Mouse (Mus musculus) thymus, postnatal 10 days (tissue): ENCODE results near the gene Hes6.

Experiments used
- DNase-seq, 2 experiments: peaks; one replicate each; pipeline ENCODE4 v3.0.0; 2021; ENCODE audit warnings: low spot score in 2 of 2

Hes6 gene

DNA sequence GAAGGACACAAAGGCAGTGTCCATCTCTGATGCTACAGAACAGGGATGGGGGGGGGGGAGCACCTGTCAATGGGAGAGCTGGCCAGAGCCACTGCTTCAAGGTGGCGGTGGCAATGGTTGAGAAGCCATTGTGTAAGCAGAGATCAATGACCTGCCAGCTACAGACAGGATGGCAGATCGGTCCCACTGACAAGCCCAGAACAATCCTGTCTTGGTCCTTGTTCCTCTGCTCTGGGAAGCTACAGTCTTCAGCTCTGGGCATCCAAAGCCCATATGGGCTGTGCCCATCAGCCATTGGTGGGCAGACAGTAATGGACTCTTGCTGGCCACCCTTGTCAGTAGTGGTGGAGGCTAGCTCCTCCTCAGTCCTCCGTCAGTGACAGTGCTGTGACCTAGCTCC lies 28.0 kb upstream of the Hes6 start:
- no peak for DNase-seq

DNA sequence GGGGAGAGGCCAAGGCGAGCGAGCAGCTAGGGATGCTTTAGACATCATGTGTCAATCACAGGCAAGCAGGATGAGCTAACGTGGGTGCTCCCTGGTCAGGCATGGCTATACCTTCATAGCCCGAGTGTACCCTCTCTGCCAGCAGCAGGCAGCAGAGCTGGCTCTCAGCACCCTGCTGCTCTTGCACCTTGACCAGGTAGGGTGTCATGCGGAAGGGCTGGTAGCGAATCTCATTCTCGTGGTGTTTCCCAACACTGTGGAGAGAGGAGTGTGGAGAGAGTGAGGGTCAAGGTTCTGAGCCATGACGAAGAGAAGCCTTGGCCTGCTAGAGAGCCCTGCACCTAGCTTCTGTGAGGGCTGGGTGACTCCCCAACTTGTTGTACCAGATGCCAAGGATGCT lies 25.9 kb upstream of the Hes6 start:
- DNase-seq, result no peak

DNA sequence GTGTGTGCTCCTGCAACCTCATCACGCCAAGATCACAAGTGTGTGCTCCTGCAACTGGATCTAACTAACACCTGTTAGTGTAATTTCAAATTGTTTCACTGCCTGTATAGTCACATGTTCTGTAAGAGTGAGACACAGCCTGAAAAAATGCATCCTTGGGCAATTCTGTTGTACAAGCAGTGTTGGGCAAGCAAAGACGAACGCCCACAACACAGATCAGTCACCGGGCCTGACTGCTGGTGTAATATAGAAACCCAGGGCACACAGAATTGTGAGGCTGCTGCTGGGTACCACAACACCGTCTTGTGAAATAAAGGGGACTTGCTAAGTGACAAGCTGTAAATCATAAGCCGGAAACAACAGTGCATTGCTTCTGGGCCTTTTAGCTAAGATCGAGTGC lies 23.7 kb upstream of the Hes6 start:
- DNase-seq, result no peak

DNA sequence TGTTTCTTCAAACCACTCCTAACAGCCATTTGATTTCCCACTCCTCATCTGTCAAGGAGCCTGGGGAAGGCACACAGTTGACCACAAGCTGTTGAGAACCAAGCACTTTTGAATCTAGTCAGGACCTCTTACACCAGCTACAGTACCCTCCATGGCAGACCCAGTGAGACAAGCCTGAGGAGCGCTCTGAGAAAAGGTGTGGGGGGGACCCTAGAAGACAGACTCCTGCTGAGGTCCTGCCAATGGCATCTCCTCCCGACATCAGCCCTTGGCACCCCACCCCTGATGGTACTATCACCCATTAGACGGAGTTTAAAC lies 23.2 kb upstream of the Hes6 start:
- DNase-seq, result no peak

DNA sequence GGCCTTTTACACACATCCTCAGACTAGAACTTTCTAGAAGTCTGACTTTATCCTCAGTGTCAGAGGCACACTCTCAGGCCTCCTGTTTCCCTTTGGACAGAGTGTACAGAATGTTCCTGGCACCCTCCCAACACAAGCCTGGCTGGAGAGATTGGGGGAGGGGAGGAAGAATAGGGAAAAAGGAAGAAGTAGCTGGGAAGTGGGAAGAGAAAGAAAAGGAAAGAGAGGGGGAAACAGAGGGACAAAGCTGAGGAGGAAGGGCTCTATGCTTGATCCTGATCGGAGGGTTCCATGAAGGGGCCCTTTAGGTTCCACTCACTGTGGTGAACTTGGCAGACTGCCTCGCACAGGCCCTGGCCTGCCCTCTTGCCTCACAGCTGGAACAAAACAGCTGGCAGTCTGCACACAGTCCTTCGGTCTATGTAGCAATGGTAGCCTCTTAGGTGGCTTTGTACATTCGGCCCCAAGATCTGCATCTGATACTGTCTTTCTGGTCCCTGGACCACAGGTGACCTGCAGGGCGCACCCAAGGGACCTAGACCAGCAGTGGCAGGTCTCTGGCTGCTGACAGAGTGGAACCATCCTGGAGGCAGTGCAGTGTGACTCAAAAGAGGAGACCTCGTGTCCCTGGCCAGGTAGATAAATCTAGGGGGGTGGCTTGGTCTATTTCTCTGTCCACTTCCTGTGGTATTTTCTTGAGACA lies 22.7 kb upstream of the Hes6 start:
- no peak for DNase-seq

DNA sequence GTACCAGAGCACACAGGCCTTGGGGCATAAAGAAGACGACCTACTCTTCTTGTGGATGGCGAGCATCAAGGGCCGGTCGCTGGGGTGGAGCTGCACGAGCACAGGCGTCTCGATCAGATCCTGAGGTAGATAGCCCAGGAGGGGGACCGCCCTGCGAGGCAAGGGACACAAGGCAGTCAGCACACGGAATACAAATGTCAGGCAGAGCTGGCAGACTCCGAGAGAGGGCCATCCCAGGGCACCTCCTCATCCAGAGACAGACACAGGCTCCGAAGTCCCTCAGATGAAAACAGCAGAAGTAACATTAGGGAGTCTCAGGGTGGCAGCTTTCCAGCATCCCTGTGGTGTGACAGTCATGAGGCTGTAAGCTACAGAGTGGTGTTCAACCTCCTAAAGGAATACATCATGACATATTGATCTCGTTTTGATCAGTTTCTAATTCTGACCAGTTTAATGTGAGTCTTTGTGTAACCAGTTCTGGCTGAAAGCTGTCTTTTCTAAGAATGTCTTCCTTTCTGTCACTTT lies 21.8 kb upstream of the Hes6 start:
- no peak for DNase-seq

DNA sequence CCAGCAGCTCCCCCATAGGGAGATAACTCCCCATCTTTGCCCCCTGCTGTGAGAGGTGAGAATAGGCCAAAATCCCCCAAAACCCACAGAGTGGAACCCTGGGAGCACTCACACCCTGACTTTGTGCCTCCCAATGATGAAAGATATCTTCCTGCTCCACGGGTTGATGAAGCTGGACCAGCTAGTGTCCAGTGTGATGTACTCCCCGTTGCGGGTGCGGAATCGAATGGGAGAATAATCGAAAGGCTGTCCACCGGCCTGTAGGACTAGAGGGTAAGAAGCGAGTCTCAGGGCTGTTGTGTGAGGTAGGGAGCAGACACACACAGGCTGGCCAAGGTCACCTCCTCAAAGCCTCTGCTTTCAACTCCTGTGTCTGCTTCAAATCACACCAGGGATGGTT lies 21.1 kb upstream of the Hes6 start:
- no peak for DNase-seq

DNA sequence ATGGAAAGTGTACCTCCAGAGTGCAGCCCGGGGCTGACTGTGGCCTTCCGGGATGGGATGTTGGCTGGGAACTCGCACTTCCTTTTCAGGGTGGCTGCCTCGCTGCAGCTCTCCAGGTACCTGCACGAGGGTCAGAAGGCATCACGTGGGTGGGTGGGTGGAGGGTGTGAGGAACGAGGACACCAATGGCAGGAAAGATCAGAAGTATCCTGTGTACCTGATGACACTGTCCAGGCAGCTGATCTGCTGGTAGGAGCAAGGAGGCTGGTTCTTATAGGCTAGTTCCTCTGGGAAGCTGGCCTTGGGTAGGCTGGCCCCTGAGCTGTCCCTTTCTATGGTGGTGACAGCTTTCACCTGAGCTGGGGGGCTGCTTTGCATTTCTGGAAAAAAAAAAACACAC lies 16.9 kb upstream of the Hes6 start:
- no peak for DNase-seq

DNA sequence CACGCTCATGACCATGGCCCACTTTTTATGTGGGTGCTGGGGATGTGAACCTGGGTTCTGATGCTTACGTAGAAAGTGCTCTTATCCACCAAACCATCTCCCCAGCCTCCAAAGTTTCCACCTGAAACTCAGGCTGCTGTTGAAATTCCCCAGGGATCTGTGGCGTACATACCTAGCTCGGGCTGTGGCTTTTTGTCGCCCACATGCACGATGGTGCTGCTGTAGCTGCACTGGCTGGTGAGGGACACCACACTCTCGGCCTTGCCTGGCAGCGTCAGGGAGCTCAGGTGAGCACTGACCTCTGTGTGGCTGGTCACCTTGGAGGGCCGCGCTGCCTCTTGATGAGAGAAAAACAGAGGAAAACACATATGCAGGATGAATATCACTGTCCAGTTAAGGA lies 15.4 kb upstream of the Hes6 start:
- no peak for DNase-seq

DNA sequence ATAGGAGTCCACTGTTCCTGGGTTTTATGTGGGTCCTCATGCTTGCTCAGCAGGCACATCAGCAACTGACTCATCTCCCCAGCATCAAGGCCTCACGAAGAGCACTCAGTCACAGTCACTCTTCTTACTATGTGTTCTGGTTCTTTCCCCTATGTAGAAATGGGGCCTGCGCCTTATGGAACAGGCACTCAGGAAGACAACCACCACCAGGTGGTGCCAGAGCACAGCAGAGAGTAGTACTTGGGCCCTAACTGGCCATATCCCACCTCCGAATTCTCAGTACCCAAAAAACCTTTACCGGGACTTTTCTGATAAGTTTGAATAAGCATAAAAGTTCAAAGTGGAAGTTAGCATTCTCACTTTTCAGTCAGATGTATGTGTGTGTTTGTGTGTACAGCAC lies 14.8 kb upstream of the Hes6 start:
- DNase-seq, result peak; percentile 58 to 84

DNA sequence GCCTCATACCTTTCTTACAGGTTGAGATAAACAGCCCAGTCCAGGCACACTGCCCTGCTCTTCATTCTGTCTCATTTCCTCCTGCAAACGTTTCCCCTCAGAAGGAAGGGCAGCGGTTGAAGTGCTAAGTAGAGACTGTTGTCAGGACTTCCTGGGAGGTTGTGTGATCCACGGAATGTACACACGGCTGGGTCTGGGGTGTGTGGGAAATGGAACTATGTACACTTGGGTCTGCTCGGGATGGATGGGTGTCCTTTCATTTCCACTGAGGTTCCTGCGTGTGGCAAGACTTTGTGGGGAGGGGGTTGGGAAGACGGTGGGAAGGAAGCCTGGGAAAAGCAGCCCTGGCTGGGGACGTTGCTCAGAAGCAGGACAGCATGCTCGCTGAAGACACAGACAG lies 12.6 kb upstream of the Hes6 start:
- DNase-seq, result no peak

DNA sequence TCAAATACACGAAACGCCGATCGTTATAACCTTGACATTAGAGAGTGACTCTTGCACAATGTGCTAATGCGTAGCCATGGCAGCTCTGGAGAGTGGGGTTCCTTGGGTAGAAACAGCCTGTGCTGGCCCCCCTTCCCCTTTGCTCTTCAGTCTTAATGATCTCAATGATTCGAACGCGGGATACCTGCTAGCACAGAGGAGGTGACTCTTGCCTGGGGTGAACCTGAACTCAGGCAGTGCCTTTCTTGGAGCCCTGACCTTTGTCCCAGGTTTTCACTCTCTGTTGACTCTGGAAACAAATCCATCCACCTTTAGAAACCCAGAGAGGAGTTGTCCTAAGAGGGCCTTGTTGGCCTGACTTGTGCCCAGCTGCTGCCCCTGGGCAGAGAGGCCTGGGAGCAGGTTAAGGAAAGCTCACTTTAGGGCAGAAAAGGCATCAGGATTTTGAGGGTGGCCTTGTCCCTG lies 6.8 kb upstream of the Hes6 start:
- no peak for DNase-seq

DNA sequence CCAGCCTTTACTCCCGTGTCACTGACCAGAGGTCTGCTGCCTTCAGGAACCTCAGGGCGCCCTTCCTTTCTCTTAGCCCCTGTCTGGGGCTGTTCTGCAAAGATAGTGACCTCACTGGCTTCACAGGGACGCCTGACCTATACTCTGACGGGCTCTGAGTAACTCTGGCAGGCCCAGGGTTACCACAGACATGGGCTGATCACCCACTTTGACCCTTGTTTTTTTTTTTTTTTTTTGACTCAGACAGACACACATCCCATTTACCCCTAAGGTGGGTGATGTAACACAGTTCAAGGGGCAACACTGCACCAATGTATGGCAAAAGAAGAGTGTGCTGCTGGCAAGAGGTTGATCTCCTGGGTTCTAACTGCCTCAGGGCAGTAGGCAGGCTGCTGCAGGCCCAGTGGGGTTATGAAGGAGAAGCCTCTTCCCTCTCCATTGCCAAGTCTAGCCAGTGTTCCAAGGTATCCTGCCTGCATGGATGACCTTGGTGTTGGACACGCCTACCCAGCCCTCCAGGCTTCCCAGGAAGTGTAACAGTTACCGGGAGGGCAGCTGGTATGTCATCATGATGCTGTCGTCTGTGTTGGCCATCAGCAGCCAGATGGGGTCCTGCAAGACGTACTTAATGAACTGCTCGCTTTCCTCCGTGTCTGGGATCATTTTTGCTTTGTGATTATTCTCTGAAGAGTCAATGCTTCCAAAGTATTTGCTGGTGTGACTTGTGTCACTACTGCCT lies 6.2 kb upstream of the Hes6 start:
- DNase-seq, result no peak

DNA sequence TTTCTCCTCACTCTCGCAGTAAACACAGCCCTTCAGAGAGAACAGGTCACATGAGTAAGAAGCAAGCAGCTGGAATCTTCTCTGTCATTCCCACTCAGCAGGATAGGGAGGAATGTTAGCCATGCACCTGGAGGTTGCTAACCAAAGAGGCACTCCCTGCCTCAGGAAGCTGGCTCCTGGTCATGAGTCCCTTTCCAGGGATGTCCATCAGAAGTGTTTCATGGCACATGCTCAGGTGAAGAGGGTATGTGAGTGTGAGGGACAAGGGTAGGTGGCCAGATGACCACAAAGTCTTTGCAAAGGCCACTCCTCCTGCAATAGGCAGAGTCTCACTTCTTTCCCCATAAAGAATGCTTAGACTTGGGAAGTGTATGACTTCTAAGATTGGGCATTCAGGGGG lies 4.2 kb upstream of the Hes6 start:
- DNase-seq, result no peak

DNA sequence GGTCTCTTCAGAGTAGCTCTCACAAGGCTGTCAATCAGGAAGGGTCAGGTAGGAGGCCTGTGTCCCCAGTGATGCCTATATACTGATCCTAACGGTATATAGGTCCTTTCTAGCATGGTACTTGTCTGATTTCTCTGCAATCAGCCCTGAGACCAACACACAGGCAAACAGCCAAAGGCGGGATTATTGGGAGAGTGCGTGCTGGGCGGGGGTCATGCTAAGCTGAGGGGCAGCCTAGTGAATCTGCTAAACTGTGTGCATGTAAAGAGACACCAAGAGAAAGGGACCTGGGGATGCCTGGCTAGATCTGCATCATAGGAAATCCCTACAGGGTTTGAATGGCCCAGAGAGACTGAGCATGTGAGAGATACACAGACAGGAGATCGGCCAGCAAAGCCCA lies 1.5 kb upstream of the Hes6 start:
- no peak for DNase-seq

DNA sequence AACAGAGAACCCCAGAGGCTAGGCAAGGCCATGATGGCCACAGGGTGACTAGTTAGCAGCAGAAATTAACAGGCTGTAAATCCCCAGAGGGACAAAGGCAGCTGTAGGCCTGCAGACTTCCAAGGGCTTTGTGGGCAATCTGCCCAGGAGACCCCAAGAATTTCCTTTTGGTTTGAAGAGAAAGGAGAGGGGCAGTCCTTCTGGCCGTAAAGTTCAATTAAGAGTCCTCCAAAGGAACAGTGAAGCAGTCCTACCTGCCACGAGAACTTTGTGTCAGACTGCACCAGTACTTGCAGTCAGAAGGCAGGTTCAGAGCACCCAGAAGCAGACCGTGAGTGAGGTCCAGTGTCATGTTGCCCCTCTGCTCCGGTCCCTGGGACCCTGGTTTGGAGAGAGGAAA lies 1.1 kb upstream of the Hes6 start:
- DNase-seq, result no peak

DNA sequence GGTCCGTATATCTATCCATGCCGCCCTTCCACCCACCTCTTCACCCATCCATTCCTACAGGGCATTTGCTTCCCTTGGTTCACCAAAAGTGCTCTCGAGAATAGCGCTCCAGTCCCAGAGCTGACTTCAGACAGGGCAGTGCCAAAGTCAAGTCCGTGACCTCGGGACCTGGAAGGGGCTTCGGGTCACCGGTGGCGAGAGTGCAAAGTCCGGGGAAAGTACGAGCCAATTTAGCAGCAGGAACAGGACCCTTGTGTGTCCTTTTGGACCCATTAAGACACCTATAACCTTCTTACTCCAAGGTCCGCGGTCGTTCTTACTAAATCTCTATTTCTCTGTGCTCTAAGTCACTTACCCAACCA lies 321 bp downstream of the Hes6 start:
- no peak for DNase-seq

DNA sequence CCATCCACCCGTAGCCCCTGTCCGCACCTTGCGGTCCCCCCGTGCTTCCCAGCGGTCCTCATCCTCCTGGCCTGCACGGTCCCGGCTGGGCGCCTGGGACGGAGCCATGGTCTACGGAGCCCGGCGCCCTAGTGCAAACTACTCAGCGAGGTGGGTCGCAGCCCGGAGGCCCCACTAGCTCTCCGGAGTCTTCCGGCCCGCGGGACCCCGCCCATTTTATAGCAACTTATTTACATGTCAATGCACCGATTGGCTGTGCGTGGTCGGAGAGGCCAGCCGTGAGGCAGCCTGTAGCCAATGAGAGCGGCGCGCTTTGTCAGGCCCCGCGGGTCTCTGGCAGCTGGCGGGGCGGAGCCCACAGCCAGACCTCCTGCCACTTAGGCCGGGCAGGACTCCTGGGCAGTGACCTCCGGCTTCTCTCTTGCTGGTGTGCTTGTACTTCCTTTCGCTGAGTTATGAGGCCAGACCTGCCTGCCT lies 770 bp downstream of the Hes6 start:
- DNase-seq, result peak; percentile 95 to 96

DNA sequence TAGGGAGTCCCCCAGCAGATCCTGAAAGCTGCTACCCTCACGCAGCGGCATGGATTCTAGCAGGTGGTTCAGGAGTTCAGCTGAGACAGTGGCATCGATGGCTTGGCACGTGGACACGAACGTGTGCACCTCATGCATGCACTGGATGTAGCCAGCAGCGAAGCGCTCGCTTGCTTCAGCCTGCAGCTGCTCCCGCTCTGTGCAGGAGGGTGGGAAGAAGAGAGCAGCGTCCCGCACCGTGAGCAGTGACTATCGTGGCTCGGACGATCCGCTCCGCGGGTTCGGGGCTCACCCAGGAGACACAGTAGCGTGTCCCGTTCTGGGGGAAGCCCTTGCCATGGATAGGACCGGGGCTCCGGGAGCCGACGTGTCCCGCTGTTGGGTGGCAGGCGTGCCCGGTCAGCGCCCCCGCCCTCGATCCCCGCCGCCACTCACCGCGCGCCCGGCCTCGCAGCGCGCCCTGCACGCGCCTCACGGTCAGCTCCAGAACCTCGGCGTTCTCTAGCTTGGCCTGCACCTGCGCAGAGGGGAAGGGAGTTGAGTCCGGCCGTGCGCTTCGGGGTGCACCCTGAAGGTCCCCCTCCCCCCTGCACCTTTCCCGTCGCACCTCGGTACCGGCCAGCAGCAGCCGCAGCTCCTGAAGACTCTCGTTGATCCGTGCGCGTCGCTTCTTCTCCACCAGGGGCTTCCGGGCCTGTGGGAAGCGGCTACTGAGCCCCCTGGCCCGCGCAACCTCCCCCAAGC lies 1.4 kb downstream of the Hes6 start:
- DNase-seq, result peak; percentile 20 to 48

DNA sequence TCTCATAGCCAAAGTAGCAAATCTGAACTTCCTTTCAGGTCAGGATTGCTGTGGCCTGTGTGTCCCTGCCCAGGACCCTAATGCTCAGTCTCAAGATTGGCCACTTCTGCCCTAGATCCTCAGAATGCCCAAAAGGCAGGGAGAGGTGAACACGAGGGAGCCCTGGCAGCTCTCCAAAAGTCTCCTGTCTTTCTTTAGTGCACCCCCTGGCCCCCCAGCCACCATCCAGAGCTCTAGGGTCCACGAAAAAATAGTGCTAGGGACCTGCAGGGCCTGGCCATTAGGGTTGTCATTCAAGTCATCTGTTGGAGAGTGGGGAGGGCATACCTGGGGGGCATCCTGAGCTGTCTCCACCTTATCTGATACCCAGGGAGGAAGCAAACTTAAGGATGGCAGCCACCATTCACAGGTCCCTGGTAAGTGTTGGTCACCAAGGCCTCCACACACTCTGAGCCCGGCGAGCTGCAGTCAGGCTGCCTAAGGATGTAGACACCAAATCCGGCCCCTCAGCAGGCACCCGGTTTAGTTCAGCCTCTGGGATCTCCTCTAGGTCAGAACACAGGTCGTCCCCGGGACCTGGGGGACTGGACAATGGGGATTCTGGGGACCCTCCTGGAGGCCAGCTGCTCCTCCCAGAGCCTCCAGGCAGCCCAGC lies 2.1 kb downstream of the Hes6 start:
- peak in 1 of 2 experiments; percentile 9 for DNase-seq

DNA sequence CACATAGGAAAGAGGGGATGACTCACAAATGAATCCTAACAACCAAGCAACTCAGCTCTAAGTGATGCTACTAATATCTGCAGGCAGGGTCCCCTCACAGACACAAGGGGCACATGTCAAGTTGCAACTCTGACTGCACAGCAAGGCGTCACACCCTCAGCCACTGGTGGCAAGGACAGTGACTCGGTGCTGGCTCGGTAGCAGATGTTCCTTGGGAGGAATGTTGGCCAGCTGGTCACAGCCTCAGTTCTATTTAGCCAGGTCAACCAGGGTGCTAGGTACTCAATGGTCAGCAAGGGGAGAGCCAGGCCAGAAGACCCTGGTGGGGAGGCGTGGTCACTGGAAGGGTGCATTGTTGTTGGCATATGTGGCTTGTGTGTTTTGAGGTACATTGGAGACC lies 6.0 kb downstream of the Hes6 start:
- no peak for DNase-seq
